Mouse (Mus musculus): ENCODE measurements around the gene Rapgef5.

- TF ChIP-seq CEBPB (IDR thresholded peaks at IDR 0.05; ENCODE audit: low read depth) = no peak
- TF ChIP-seq MYOD1 (IDR thresholded peaks at IDR 0.05; ENCODE audit: control insufficient read depth, insufficient read length, low read depth) = no peak
Observed at GRCm38 (mm10) chr12:117805576-117805975, 289.3 kb downstream of the Rapgef5 start.
